In the genomic region with DNA sequence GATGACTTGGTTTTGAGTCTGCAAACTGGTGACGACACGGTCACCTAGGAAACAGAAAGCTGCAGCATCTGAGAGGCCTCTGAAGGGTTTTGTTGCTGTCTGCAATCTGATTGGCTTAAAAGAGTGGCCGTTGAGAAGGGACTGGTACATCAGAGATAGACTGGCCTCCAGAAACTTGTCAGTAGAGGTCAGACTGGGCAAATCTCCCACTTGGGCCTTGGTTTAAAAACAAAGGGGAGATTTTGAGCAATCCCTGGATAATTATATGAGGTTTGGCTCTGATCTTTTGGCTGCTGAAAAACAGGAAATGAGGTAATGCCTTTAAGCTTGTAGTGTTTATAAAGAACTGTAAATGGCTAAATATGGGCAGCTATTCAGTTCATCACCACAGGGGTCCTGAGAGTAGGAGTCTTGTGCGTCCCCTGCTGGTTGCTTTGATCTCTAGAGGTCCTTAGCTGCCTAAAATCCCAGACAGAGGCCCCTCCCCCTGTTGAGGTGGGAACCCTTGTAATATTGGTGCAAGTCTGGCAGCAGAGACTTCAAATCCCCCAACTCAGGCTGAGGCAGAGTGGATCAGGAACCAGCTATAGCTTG, we compare ENCODE assay signal across 8 mouse cellular contexts. TPM values are rescaled to one million over a fixed set of nuclear protein-coding genes. Genes with fewer than 3 reads are reported as not detected.
DNase-seq lines count a peak whose midpoint lies in the region; ATAC-seq lines count a peak whose summit lies in the region.

No protein-coding gene starts in this region.

- peak; percentile 51 to 89 for DNase-seq in adrenal gland, adult (ENCODE audit: inconsistent age in 2 of 2, low spot score in 1 of 2)
- DNase-seq in adrenal gland, postnatal 4 days (ENCODE audit: low spot score in 2 of 2), result no peak
- DNase-seq in embryo, embryonic 10.5 days (ENCODE audit: low spot score), result peak; percentile 88
- peak; percentile 49 for DNase-seq in gastrocnemius, postnatal 25 days
- DNase-seq in intestine, embryonic 14.5 days (ENCODE audit: low spot score), result peak; percentile 82
- DNase-seq in left cerebral cortex, postnatal 10 days (ENCODE audit: extremely low spot score in 1 of 2, low spot score in 2 of 2), result peak; percentile 75 to 91
- DNase-seq in right cerebral cortex, postnatal 25 days, result peak; percentile 76

- H3K9me3 ChIP-seq in intestine, embryonic 14.5 days (ENCODE audit: control insufficient read depth, low read length), result no peaks in the 10 kb centered on the region

- peaks cover 17% of the 10 kb centered on the region for H3K36me3 ChIP-seq in intestine, embryonic 14.5 days (ENCODE audit: control insufficient read depth, insufficient read depth, low read length)

- peak overlapping the region; percentile 25; the same call in 1 of the 2 replicates for H3K4me2 ChIP-seq in intestine, embryonic 14.5 days (ENCODE audit: low read length)

- ATAC-seq in intestine, embryonic 14.5 days (replicated peaks; ENCODE audit: low FRiP score, low TSS enrichment, low read depth), result peak; percentile 70; the same call in 1 of the 2 replicates
- peak; percentile 85 for ATAC-seq in megakaryocyte-erythroid progenitor cell, adult 5-6 weeks (replicated peaks; ENCODE audit: low FRiP score, low TSS enrichment, poor library complexity, severe bottlenecking)

- intact Hi-C loops in left cerebral cortex, postnatal 10 days (cut with DNase I), result loop anchor here (5.0 kb wide), 1 partner anchor 40 kb away; no protein-coding TSS in a partner anchor

- WGBS in intestine, embryonic 14.5 days, result 12% methylated on average over 4 of the region's 4 CpGs

- H3K27me3 ChIP-seq in intestine, embryonic 14.5 days (replicated peaks; ENCODE audit: control insufficient read depth, insufficient read depth, low read length), result no peaks in the 10 kb centered on the region

- peak overlapping the region; percentile 94 for H3K27ac ChIP-seq in intestine, embryonic 14.5 days (ENCODE audit: low read depth)

- H3K4me3 ChIP-seq in intestine, embryonic 14.5 days (ENCODE audit: low read depth, low read length), result no peak overlapping the region

- no peak overlapping the region for H3K9ac ChIP-seq in intestine, embryonic 14.5 days (ENCODE audit: low read length)

- peaks cover 23% of the 10 kb centered on the region for H3K4me1 ChIP-seq in intestine, embryonic 14.5 days (replicated peaks; ENCODE audit: control insufficient read depth, insufficient read depth, low read length)

RNA-seq across cellular contexts. Expression of a gene that starts 13.7 kb away (rescaled TPM):
- 10 to 100 TPM; 16.6 to 19.2 TPM for total RNA-seq in adrenal gland, postnatal 4 days (2021)
- total RNA-seq in gastrocnemius, postnatal 25 days (2021), result 1 to 10 TPM; 3.9 to 4.1 TPM
- 32.6 and 35.1 TPM in 2 replicates for polyA plus RNA-seq in intestine, embryonic 14.5 days (2014; fragmentation: Nextera tagmentation; extraction: Ambion mirVana)
- 10 to 100 TPM; 25.4 to 26.3 TPM for total RNA-seq in left cerebral cortex, postnatal 10 days (2021)
- 9.3 and 9.6 TPM in 2 replicates for total RNA-seq in megakaryocyte-erythroid progenitor cell, adult 5-6 weeks (2014; fragmentation: Nextera tagmentation)
- total RNA-seq in megakaryocyte-erythroid progenitor cell, adult 5-6 weeks (2017), result 5.7 and 8.9 TPM in 2 replicates

RNA-seq across cellular contexts. Expression of a gene that starts 25.5 kb away (rescaled TPM):
- total RNA-seq in adrenal gland, postnatal 4 days (2021), result not detected
- not detected for total RNA-seq in gastrocnemius, postnatal 25 days (2021)
- polyA plus RNA-seq in intestine, embryonic 14.5 days (2014; fragmentation: Nextera tagmentation; extraction: Ambion mirVana), result 1.2 and 2.1 TPM in 2 replicates
- under 1 TPM; 0.32 to 0.65 TPM for total RNA-seq in left cerebral cortex, postnatal 10 days (2021)
- total RNA-seq in megakaryocyte-erythroid progenitor cell, adult 5-6 weeks (2014; fragmentation: Nextera tagmentation), result not detected in 2 replicates
- total RNA-seq in megakaryocyte-erythroid progenitor cell, adult 5-6 weeks (2017), result not detected in 2 replicates

RNA-seq across cellular contexts. Expression of a gene that starts 54.1 kb away (rescaled TPM):
- 10 to 100 TPM; 40.4 to 44.4 TPM for total RNA-seq in adrenal gland, postnatal 4 days (2021)
- total RNA-seq in gastrocnemius, postnatal 25 days (2021), result 10 to 100 TPM; 38.9 to 56.7 TPM
- 8.8 and 9.7 TPM in 2 replicates for polyA plus RNA-seq in intestine, embryonic 14.5 days (2014; fragmentation: Nextera tagmentation; extraction: Ambion mirVana)
- 100 to 1,000 TPM; 128 to 135 TPM for total RNA-seq in left cerebral cortex, postnatal 10 days (2021)
- 3.5 and 3.6 TPM in 2 replicates for total RNA-seq in megakaryocyte-erythroid progenitor cell, adult 5-6 weeks (2014; fragmentation: Nextera tagmentation)
- 2.2 and 4.0 TPM in 2 replicates for total RNA-seq in megakaryocyte-erythroid progenitor cell, adult 5-6 weeks (2017)

Comparison
In these comparisons a context has a peak if more than half of its experiments do, and no peak if none do; other contexts are left out.
1. DNase-seq: peak in adrenal gland, adult (2 of 2), embryo, embryonic 10.5 days (single experiment), gastrocnemius, postnatal 25 days (single experiment), intestine, embryonic 14.5 days (single experiment), left cerebral cortex, postnatal 10 days (2 of 2) and right cerebral cortex, postnatal 25 days (single experiment); none in adrenal gland, postnatal 4 days (0 of 2).
2. RNA of a gene that starts 54.1 kb away (total RNA-seq): 128 to 135 TPM in left cerebral cortex, postnatal 10 days, 38.9 to 56.7 TPM in gastrocnemius, postnatal 25 days and 40.4 to 44.4 TPM in adrenal gland, postnatal 4 days; 2.2 to 4.0 TPM in megakaryocyte-erythroid progenitor cell, adult 5-6 weeks; every median in the first group is over 4 times any median in the second.